Mouse (Mus musculus) lung, adult 2 months (tissue): ENCODE measurements around the gene E2f3. TPM values are rescaled to one million over a fixed set of nuclear protein-coding genes. Genes with fewer than 3 reads are reported as not detected.

Experiments
- DNase-seq: peaks from one replicate; pipeline ENCODE4 v3.0.0; 2022
- H3K4me1 ChIP-seq: fragments of 200-500 bp; 2 replicates; pipeline ENCODE4 v1.6.1; 2011; ENCODE audit warnings: low read length; ENCODE audit not compliant: control insufficient read depth, insufficient read depth
- H3K4me3 ChIP-seq: fragments of 200-500 bp; replicated peaks from 2 replicates; pipeline ENCODE3; 2011; ENCODE audit warnings: low read depth, mild to moderate bottlenecking, control low read depth, low read length; ENCODE audit errors: extremely low read depth
- CTCF ChIP-seq: fragments of 200-500 bp; IDR thresholded peaks from 2 replicates; pipeline ENCODE4 v1.5.1; 2011; ENCODE audit warnings: mild to moderate bottlenecking, low read length, control low read depth; ENCODE audit not compliant: insufficient read depth
- POLR2A ChIP-seq: fragments of 200-500 bp; IDR thresholded peaks from 2 replicates; pipeline ENCODE4 v1.6.1; 2011; ENCODE audit warnings: low read depth, mild to moderate bottlenecking, control low read depth, low read length, borderline replicate concordance; ENCODE audit errors: extremely low read depth
- WGBS: fragments of 180-500 bp; shearing (Covaris S2); methylation state at CpG from one replicate; pipeline ENCODE4 v1.1.7; 2018; 5-methylcytosine and 5-hydroxymethylcytosine counted together
- polyA plus RNA-seq: library from polyadenylated mRNA; depleted of rRNA; stranded (reverse); fragments of >200 nt; gene quantifications from 2 replicates; pipeline ENCODE4 v1.2.3, GENCODE M21; 2012

The E2f3 gene
- polyA plus RNA-seq, 1 experiment = 3.2 TPM

DNA sequence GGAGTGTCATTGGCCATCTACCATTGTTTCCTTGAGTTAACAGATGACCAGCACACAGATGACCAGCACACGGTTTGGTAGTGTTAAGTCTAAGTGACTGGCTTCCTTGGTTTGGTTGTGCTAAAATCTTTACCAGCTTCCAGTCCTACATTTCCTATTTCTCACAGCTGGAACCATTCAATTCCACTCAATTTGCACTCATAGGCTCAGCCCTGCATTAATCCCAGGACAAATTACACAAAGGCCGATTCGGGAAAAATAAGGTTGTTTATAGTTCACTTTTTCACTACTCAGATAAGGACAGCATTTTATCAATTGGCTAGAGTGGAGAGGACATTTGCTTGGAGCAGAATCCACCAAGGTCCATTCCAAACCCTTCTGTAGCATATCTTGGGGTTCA is 19.6 kb upstream of the E2f3 start:
- DNase-seq = no peak
- Histone ChIP-seq H3K4me3 (no peak overlapping the region), H3K4me1 (no peaks in the 10 kb centered on the region)
- TF ChIP-seq CTCF (no peak), POLR2A (no peak)
- WGBS = 67% methylated on average over 3 of the region's 3 CpGs

DNA sequence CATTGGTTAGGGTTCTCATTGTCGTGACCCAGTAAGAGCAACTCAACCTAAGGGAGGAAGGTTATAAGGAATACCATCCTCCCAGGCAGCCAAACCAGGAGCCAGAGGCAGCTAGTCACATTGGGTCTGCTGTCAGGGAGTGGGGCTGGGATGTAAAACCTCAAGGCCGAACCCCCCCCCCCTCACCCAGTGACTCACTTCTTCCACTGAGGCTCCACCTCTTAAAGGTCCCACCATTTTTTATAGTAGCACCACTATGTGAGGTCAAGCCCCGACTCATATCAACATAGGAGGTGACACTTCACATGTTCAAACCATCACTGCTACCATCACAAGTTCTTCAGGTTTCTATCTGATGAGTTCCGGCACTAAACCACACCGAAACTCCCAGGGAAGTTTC is 19.0 kb upstream of the E2f3 start:
- no peak for TF ChIP-seq POLR2A
- TF ChIP-seq CTCF = no peak
- H3K4me1 ChIP-seq = no peaks in the 10 kb centered on the region
- DNase-seq = no peak
- H3K4me3 ChIP-seq = no peak overlapping the region
- 89% methylated on average over 5 of the region's 5 CpGs for WGBS

DNA sequence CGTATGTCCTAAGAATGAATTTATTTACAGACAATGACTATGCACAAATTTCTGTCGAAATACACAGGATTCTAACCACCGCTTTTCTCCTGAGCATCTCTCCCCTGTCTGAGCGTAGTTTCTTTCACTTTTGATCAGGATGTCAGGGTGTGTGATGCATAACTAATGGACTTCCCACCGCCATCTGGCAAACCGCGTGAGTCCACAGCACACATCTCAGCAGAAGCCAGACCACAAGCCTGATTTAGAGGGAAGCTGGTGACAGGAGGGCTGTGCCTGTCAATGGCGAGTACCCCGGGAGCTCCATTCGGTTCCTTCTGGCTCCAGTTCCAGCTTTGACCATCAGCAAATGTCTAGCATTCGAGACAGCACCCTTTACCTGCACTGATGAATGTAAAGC is 17.3 kb upstream of the E2f3 start:
- Histone ChIP-seq H3K4me3 (no peak overlapping the region), H3K4me1 (no peaks in the 10 kb centered on the region)
- 59% methylated on average over 11 of the region's 11 CpGs for WGBS
- no peak for TF ChIP-seq CTCF
- TF ChIP-seq POLR2A = no peak
- DNase-seq = no peak

DNA sequence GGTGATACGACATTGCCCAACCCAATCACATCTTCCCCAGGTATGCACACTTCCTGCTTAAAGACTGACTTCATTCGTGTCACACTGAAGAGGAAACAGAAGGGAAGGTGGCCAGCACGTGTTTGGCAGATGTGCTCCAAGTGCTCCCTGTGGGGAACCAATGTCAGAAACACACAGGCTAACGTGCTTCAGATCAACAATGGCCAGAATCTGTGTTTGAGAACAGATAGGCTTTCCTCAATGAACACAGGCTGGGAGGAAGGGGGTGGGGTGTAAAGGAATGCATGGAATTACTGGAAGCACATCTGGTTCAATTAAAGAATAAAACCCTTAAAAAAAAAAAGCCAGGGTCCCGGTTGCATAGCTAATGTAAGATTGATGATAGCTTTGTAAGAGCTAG is 15.2 kb upstream of the E2f3 start:
- Histone ChIP-seq H3K4me1 (no peaks in the 10 kb centered on the region), H3K4me3 (no peak overlapping the region)
- WGBS = 21% methylated on average over 5 of the region's 5 CpGs
- TF ChIP-seq CTCF (no peak), POLR2A (no peak)
- DNase-seq = no peak

DNA sequence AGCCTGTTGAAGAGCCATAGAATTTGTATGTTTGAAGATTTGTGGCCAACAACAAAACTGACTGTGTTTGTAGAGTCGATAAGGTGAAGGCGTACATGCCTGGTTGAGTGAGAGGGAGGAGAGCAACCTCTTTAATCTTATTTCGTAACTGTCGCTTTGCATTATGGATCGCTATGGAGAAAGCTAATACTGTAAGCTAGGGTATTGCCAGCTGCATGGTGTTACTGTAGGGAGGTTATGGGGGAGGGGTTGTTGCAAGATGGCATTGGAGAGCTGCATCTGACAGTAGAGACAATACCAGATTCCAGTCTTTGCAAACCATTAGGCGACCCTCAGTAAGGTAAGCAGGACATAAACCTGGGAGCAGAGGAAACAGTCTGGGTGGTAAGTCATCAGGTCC is 2.1 kb upstream of the E2f3 start:
- Histone ChIP-seq H3K4me1 (no peaks in the 10 kb centered on the region), H3K4me3 (no peak overlapping the region)
- WGBS = 82% methylated on average over 6 of the region's 6 CpGs
- TF ChIP-seq POLR2A = no peak
- no peak for TF ChIP-seq CTCF
- DNase-seq = no peak

DNA sequence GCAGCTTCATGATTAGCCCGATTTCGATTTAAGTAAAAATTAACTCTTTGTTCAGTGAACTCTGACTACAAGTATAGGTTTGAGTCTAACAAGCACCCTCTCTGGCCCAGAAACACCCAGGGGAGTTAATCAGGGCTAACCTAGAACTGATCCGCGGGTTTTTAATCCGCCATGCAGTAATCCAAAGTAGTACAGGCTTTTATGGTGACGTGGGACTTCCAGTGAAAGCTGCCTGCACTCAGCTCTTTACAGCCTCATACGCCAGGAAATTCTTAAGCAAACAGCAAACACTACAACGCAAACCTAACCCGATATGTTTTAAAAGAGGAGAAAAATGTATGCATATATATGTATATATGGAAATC is 875 bp upstream of the E2f3 start:
- H3K4me3 ChIP-seq = peak overlapping the region; percentile 56
- no peak for DNase-seq
- no peaks in the 10 kb centered on the region for H3K4me1 ChIP-seq
- TF ChIP-seq POLR2A (no peak), CTCF (no peak)
- 6% methylated on average over 9 of the region's 9 CpGs for WGBS

DNA sequence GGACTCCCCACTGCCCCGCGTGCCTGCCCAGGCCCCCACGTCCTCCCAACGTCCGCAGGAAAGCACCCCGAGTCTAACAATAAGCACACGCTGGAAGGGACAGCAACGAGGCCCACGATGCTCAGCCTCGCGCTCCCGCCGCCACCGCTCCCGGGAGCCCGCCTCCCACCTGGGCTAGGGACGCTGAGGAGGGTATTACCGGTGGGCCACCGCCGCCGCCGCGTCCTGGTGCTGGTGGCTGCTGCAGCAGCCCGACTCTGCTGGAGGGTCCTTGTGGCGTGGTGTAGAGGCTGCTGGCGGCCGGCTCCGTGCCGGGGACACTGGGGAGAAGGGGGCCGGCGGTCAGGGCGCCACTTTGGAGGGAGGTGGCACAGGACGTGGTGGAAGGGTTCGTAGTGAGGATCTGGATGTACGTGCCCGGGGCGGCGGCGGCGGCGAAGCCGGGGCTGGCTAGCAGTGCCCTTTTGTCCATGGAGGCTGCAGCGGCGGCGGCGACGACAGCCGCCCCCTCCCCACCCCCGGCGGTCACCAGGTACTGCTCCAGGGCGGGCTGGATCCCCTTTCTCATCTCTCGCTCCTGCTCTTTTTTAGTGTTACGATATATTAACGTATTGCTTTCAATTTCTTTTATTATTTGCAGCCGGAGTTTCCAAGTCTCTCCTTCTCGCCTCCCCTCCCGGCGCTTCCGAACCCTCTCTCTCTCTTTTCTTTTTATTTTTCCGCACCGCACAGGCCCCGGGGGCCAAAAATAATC is 585 bp downstream of the E2f3 start:
- WGBS = under 1% methylated on average over 61 of the region's 62 CpGs
- TF ChIP-seq CTCF (no peak), POLR2A (no peak)
- H3K4me1 ChIP-seq = no peaks in the 10 kb centered on the region
- peak overlapping the region; percentile 78 for H3K4me3 ChIP-seq
- peak; percentile 34 for DNase-seq

DNA sequence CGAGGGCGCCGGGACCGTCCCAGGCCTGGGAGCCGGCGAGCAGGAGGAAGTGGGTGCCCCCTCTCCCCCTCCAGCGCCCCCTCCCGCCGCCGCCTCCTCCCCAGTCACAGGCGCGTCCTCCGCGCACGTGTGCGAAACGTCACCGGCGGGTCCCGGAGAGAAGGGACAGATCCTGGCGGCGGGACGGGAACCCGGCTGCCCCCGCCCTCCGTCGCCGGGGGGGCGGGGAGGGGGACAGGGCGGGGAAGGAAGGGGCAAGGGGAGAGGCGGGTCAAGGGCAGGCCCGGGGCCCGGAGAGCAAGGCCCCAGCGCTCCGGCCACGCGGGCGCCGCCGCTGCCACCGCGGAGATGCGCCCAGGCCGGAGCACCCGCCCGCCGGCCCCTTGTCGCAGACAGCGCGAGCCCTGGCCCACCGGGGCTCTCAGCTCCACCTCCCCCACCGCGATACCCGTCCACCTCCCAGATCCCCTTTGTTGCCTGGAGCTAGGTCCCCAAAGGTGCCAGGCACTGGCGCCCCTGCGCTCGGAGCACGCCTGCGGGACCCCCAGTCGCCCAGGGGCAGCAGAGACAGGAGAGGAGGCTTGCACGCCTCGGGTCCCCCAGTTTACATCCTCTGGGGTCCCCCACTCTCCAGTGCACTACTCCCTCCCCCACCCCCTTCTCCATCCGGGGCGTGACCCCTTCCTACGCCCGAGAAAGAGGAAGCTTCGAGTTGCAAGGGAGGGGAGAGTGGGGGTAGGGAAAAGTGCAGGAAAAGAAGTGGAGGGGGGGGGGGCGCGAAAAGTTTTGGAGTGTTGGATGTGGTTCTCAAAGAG is 1.4 kb downstream of the E2f3 start:
- no peak for TF ChIP-seq CTCF
- no peak for TF ChIP-seq POLR2A
- Histone ChIP-seq H3K4me1 (no peaks in the 10 kb centered on the region; the same call in 1 of the 2 replicates), H3K4me3 (peak overlapping the region; percentile 78)
- under 1% methylated on average over 37 of the region's 69 CpGs for WGBS
- peak; percentile 70 for DNase-seq

DNA sequence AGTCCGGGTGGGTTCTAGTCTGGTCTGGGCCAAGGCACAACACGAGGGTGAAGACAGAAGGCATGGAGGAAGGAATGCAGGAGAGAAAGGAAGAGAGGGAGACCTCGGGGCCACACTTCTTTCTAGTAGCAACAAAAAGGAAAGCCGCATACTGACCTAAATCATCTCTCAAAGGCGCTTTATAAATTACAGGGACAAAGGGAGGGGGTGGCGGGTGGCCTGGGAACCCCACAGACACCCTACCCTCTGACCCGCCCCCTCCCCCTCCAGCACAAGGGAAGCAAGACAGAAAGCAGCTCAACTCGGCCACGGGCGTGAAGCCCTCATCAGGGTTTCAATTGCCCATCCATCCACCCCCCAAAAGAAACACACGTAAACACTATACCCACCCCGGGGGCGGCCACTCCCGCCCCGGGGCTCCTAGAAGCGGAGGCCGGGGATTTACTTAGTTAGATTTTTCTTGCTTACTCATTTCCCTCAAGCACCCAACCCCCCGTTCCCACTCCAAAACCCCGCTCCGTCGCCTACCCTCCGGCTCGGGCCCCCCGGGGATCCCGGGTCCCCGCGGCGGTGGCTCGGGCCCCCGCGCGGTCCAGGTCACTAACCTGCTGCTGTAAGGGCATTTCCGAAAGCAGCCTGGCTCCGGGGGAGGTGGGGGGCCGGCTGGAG is 2.2 kb downstream of the E2f3 start:
- Histone ChIP-seq H3K4me1 (peaks cover 3% of the 10 kb centered on the region; the same call in 1 of the 2 replicates), H3K4me3 (peak overlapping the region; percentile 78)
- WGBS = 3% methylated on average over 25 of the region's 35 CpGs
- TF ChIP-seq POLR2A (no peak), CTCF (no peak)
- DNase-seq = peak; percentile 33
